21 mouse cellular contexts compared by ENCODE assay signal in genomic region chr13:54159756-54160155, GRCm38 (mm10). TPM values are rescaled to one million over a fixed set of nuclear protein-coding genes. Genes with fewer than 3 reads are reported as not detected.
DNase-seq lines count a peak whose midpoint lies in the region; ATAC-seq lines count a peak whose summit lies in the region.
"Had no signal": no experiment of that assay in that cellular context is flagged by ENCODE, and none has a peak within 500 bp of the region (broad histone marks: within the 10 kb centered on the region; RNA-seq: fewer than 3 reads in every experiment).

No protein-coding gene starts in this region.

- no peaks in the 10 kb centered on the region for H3K36me3 ChIP-seq in hindbrain, embryonic 10.5 days
- no peaks in the 10 kb centered on the region for H3K36me3 ChIP-seq in hindbrain, embryonic 14.5 days (replicated peaks; ENCODE audit: control insufficient read depth, insufficient read depth)
- no peaks in the 10 kb centered on the region for H3K36me3 ChIP-seq in midbrain, embryonic 12.5 days
- H3K36me3 ChIP-seq in midbrain, embryonic 14.5 days (ENCODE audit: control insufficient read depth, insufficient read depth, low read length) = no peaks in the 10 kb centered on the region
- H3K36me3 ChIP-seq: embryonic facial prominence, embryonic 12.5 days; forebrain, embryonic 15.5 days; G1E; heart, embryonic 15.5 days; hindbrain, embryonic 13.5 days; intestine, embryonic 15.5 days had no signal

- no peaks in the 10 kb centered on the region for H3K9me3 ChIP-seq in hindbrain, embryonic 10.5 days
- H3K9me3 ChIP-seq in hindbrain, embryonic 14.5 days (ENCODE audit: control insufficient read depth, low read length) = no peaks in the 10 kb centered on the region
- H3K9me3 ChIP-seq in midbrain, embryonic 12.5 days = no peaks in the 10 kb centered on the region
- no peaks in the 10 kb centered on the region for H3K9me3 ChIP-seq in midbrain, embryonic 14.5 days (ENCODE audit: control insufficient read depth, low read length)
- H3K9me3 ChIP-seq: embryonic facial prominence, embryonic 12.5 days; forebrain, embryonic 15.5 days; heart, embryonic 15.5 days; hindbrain, embryonic 13.5 days; intestine, embryonic 15.5 days had no signal

- H3K4me2 ChIP-seq in hindbrain, embryonic 14.5 days (replicated peaks) = no peak overlapping the region
- H3K4me2 ChIP-seq in midbrain, embryonic 12.5 days (replicated peaks) = no peak overlapping the region
- no peak overlapping the region for H3K4me2 ChIP-seq in midbrain, embryonic 14.5 days (ENCODE audit: low read length)
- H3K4me2 ChIP-seq: embryonic facial prominence, embryonic 12.5 days; forebrain, embryonic 15.5 days; heart, embryonic 11.5 days; heart, embryonic 15.5 days; hindbrain, embryonic 13.5 days; intestine, embryonic 15.5 days had no signal

- H3K4me3 ChIP-seq in hindbrain, embryonic 10.5 days = no peak overlapping the region
- H3K4me3 ChIP-seq in hindbrain, embryonic 14.5 days (replicated peaks; ENCODE audit: low read length) = no peak overlapping the region
- no peak overlapping the region for H3K4me3 ChIP-seq in midbrain, embryonic 12.5 days
- no peak overlapping the region for H3K4me3 ChIP-seq in midbrain, embryonic 14.5 days (replicated peaks; ENCODE audit: low read depth, low read length)
- H3K4me3 ChIP-seq: embryonic facial prominence, embryonic 12.5 days; forebrain, embryonic 15.5 days; heart, adult 2 months; heart, embryonic 15.5 days; hindbrain, embryonic 13.5 days; intestine, embryonic 15.5 days had no signal

- H3K27me3 ChIP-seq in hindbrain, embryonic 10.5 days (ENCODE audit: insufficient read depth, poor library complexity, severe bottlenecking) = no peaks in the 10 kb centered on the region
- H3K27me3 ChIP-seq in hindbrain, embryonic 14.5 days (ENCODE audit: control insufficient read depth, insufficient read depth, low read length) = no peaks in the 10 kb centered on the region
- peaks cover 5% of the 10 kb centered on the region; the same call in 1 of the 2 replicates for H3K27me3 ChIP-seq in midbrain, embryonic 12.5 days
- no peaks in the 10 kb centered on the region for H3K27me3 ChIP-seq in midbrain, embryonic 14.5 days (ENCODE audit: control insufficient read depth, insufficient read depth, low read length)
- H3K27me3 ChIP-seq: CH12.LX; embryonic facial prominence, embryonic 12.5 days; forebrain, embryonic 15.5 days; intestine, embryonic 15.5 days had no signal

- H3K9ac ChIP-seq in hindbrain, embryonic 14.5 days = no peak overlapping the region
- no peak overlapping the region for H3K9ac ChIP-seq in midbrain, embryonic 12.5 days (replicated peaks)
- H3K9ac ChIP-seq in midbrain, embryonic 14.5 days (replicated peaks; ENCODE audit: low read length) = no peak overlapping the region
- H3K9ac ChIP-seq: embryonic facial prominence, embryonic 12.5 days; forebrain, embryonic 15.5 days; heart, embryonic 15.5 days; hindbrain, embryonic 13.5 days; intestine, embryonic 15.5 days had no signal

- ATAC-seq in hindbrain, embryonic 14.5 days (ENCODE audit: low FRiP score) = no peak
- ATAC-seq in midbrain, embryonic 12.5 days (ENCODE audit: low FRiP score, low read depth) = no peak
- ATAC-seq in midbrain, embryonic 14.5 days (ENCODE audit: low FRiP score, low TSS enrichment) = no peak
- ATAC-seq: forebrain, embryonic 15.5 days; intestine, embryonic 15.5 days had no signal

- WGBS in hindbrain, embryonic 10.5 days = 48% methylated on average over 11 of the region's 11 CpGs
- 31% methylated on average over 11 of the region's 11 CpGs for WGBS in hindbrain, embryonic 14.5 days
- 47% methylated on average over 11 of the region's 11 CpGs for WGBS in midbrain, embryonic 12.5 days
- WGBS in midbrain, embryonic 14.5 days = 44% methylated on average over 11 of the region's 11 CpGs

- peak; percentile 29 to 60 for DNase-seq in cerebellum, postnatal 14 days
- DNase-seq in cerebellum, postnatal 4 days (ENCODE audit: low spot score in 2 of 2) = no peak
- no peak for DNase-seq in hindbrain, embryonic 10.5 days (ENCODE audit: low spot score)
- no peak for DNase-seq in hindbrain, embryonic 14.5 days (ENCODE audit: low spot score)
- no peak for DNase-seq in midbrain, embryonic 14.5 days
- DNase-seq: adrenal gland, adult 8-10 months; adrenal gland, postnatal 36 days; gastrocnemius, postnatal 36 days; heart, adult 2 months; heart, postnatal 14 days; kidney, adult 18-20 months had no signal

- H3K4me1 ChIP-seq in hindbrain, embryonic 10.5 days (replicated peaks) = peaks cover 33% of the 10 kb centered on the region
- H3K4me1 ChIP-seq in hindbrain, embryonic 14.5 days (replicated peaks; ENCODE audit: control insufficient read depth, insufficient read depth, low read length) = peaks cover 13% of the 10 kb centered on the region
- H3K4me1 ChIP-seq in midbrain, embryonic 12.5 days = peaks cover 25% of the 10 kb centered on the region
- H3K4me1 ChIP-seq in midbrain, embryonic 14.5 days (ENCODE audit: control insufficient read depth, insufficient read depth, low read length) = peaks cover 13% of the 10 kb centered on the region
- H3K4me1 ChIP-seq: heart, embryonic 15.5 days; intestine, embryonic 15.5 days had no signal

- H3K27ac ChIP-seq in hindbrain, embryonic 10.5 days = peak overlapping the region; percentile 73
- no peak overlapping the region for H3K27ac ChIP-seq in hindbrain, embryonic 14.5 days
- H3K27ac ChIP-seq in midbrain, embryonic 12.5 days (replicated peaks) = peak overlapping the region; percentile 54
- no peak overlapping the region for H3K27ac ChIP-seq in midbrain, embryonic 14.5 days (replicated peaks; ENCODE audit: low read depth, low read length)
- H3K27ac ChIP-seq: embryonic facial prominence, embryonic 12.5 days; forebrain, embryonic 15.5 days; heart, adult 2 months; heart, embryonic 15.5 days; hindbrain, embryonic 13.5 days; intestine, embryonic 15.5 days had no signal

RNA-seq across cellular contexts. Expression of gene Hrh2, which starts 32.2 kb away (rescaled TPM):
- polyA plus RNA-seq in hindbrain, embryonic 10.5 days (2016; fragmentation: Nextera tagmentation; extraction: Ambion mirVana) = 0.07 and 0.09 TPM in 2 replicates
- 0.76 and 0.90 TPM in 2 replicates for polyA plus RNA-seq in hindbrain, embryonic 14.5 days (2014; fragmentation: Nextera tagmentation; extraction: Ambion mirVana)
- polyA plus RNA-seq in midbrain, embryonic 12.5 days (2016; fragmentation: Nextera tagmentation; extraction: Ambion mirVana) = 0.08 and 0.34 TPM in 2 replicates
- 0.63 and 0.78 TPM in 2 replicates for polyA plus RNA-seq in midbrain, embryonic 14.5 days (2014; fragmentation: Nextera tagmentation; extraction: Ambion mirVana)
- polyA plus RNA-seq: forebrain, embryonic 11.5 days; G1E had no signal

Comparison
In these comparisons a context has a peak if more than half of its experiments do, and no peak if none do; other contexts are left out.
1. DNase-seq: peak in cerebellum, postnatal 14 days (2 of 2); none in cerebellum, postnatal 4 days (0 of 2), hindbrain, embryonic 10.5 days (single experiment), hindbrain, embryonic 14.5 days (single experiment) and midbrain, embryonic 14.5 days (single experiment).
2. H3K27ac ChIP-seq: peak in hindbrain, embryonic 10.5 days (single experiment) and midbrain, embryonic 12.5 days (single experiment); none in hindbrain, embryonic 14.5 days (single experiment) and midbrain, embryonic 14.5 days (single experiment).